Mouse (Mus musculus): Measurements from ENCODE around the gene Slc9c1. TPM values are rescaled to one million over a fixed set of nuclear protein-coding genes. Genes with fewer than 3 reads are reported as not detected.

Gene Slc9c1
- polyA plus RNA-seq, 1 experiment: not detected

- Histone ChIP-seq H3K4me1 (peaks cover 73% of the 10 kb centered on the region), H3K36me3 (replicated peaks; ENCODE audit: low read length) (peaks cover 55% of the 10 kb centered on the region), H3K9me3 (no peaks in the 10 kb centered on the region), H3K27me3 (replicated peaks) (no peaks in the 10 kb centered on the region), H3K4me3 (replicated peaks) (no peak overlapping the region)
- TF ChIP-seq GATA1 (IDR thresholded peaks at IDR 0.05; ENCODE audit: borderline replicate concordance, low read length) (no peak), FLI1 (IDR thresholded peaks at IDR 0.05; ENCODE audit: low read length) (no peak)
These were observed 106.2 kb downstream of the Slc9c1 start for GRCm38 (mm10) chr16:45641301-45641700.

DNA sequence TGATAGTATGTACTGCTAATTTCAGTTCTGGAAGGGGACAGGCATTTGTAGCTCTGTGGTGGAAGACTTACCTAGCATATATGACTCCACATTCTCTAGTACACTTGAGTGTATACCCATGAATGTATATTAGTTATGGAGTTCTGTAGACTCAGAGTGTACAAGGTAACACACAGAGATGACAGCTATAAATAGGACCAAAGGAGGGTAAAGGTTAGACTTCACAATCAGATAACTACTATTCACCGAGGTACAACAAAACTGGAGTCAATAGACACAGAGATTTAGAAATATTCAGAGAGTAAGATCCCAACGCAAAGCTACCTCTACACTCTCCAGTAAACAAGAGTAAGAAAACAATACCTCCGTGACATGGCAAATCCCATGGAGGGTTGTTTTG, 108.8 kb downstream of the Slc9c1 start:
- Histone ChIP-seq H3K36me3 (replicated peaks; ENCODE audit: low read length) (peaks cover 44% of the 10 kb centered on the region), H3K27me3 (replicated peaks) (no peaks in the 10 kb centered on the region), H3K4me1 (peaks cover 79% of the 10 kb centered on the region), H3K9me3 (no peaks in the 10 kb centered on the region), H3K4me3 (replicated peaks) (no peak overlapping the region)
- TF ChIP-seq FLI1 (IDR thresholded peaks at IDR 0.05; ENCODE audit: low read length): no peak
- TF ChIP-seq GATA1 (IDR thresholded peaks at IDR 0.05; ENCODE audit: borderline replicate concordance, low read length): no peak

GRCm38 (mm10) chr16:45644380-45644779, 109.3 kb downstream of the Slc9c1 start:
- Histone ChIP-seq H3K36me3 (replicated peaks; ENCODE audit: low read length) (peaks cover 40% of the 10 kb centered on the region), H3K4me3 (replicated peaks) (peak overlapping the region; percentile 72), H3K9me3 (no peaks in the 10 kb centered on the region), H3K27me3 (replicated peaks) (no peaks in the 10 kb centered on the region), H3K4me1 (peaks cover 82% of the 10 kb centered on the region)
- TF ChIP-seq GATA1 (IDR thresholded peaks at IDR 0.05; ENCODE audit: borderline replicate concordance, low read length): peak; percentile 65; the same call in 1 of the 3 replicates
- no peak for TF ChIP-seq FLI1 (IDR thresholded peaks at IDR 0.05; ENCODE audit: low read length)

- TF ChIP-seq GATA1 (IDR thresholded peaks at IDR 0.05; ENCODE audit: borderline replicate concordance, low read length) (no peak), FLI1 (IDR thresholded peaks at IDR 0.05; ENCODE audit: low read length) (no peak)
- H3K36me3 ChIP-seq (replicated peaks; ENCODE audit: low read length): peaks cover 62% of the 10 kb centered on the region
These were observed 116.4 kb downstream of the Slc9c1 start for GRCm38 (mm10) chr16:45651497-45651896.

GRCm38 (mm10) chr16:45653009-45653933, 118.2 kb downstream of the Slc9c1 start:
- TF ChIP-seq FLI1 (IDR thresholded peaks at IDR 0.05; ENCODE audit: low read length) (no peak), GATA1 (IDR thresholded peaks at IDR 0.05; ENCODE audit: borderline replicate concordance, low read length) (no peak)
- H3K27me3 ChIP-seq (replicated peaks): no peaks in the 10 kb centered on the region
- H3K4me3 ChIP-seq (replicated peaks): peak overlapping the region; percentile 89
- no peaks in the 10 kb centered on the region for H3K9me3 ChIP-seq
- H3K4me1 ChIP-seq: peaks cover 84% of the 10 kb centered on the region
- H3K36me3 ChIP-seq (replicated peaks; ENCODE audit: low read length): peaks cover 73% of the 10 kb centered on the region

More at GRCm38 (mm10) chr16:45651497-45651896, 116.4 kb downstream of the Slc9c1 start:
- Histone ChIP-seq H3K9me3 (no peaks in the 10 kb centered on the region), H3K4me1 (peaks cover 87% of the 10 kb centered on the region), H3K4me3 (replicated peaks) (no peak overlapping the region), H3K27me3 (replicated peaks) (no peaks in the 10 kb centered on the region)

GRCm38 (mm10) chr16:45653934-45654332, 118.8 kb downstream of the Slc9c1 start, which contains the start of gene BC016579:
TSS of gene BC016579 (minus strand) at chr16:45654068.
- Histone ChIP-seq H3K36me3 (replicated peaks; ENCODE audit: low read length) (peaks cover 74% of the 10 kb centered on the region), H3K4me3 (replicated peaks) (peak within 1 kb of the TSS; percentile 89), H3K4me1 (peaks cover 85% of the 10 kb centered on the region), H3K27me3 (replicated peaks) (no peaks in the 10 kb centered on the region), H3K9me3 (no peaks in the 10 kb centered on the region)
- TF ChIP-seq FLI1 (IDR thresholded peaks at IDR 0.05; ENCODE audit: low read length) (no peak), GATA1 (IDR thresholded peaks at IDR 0.05; ENCODE audit: borderline replicate concordance, low read length) (no peak)

GRCm38 (mm10) chr16:45654465-45654864, 119.4 kb downstream of the Slc9c1 start:
- Histone ChIP-seq H3K4me1 (peaks cover 86% of the 10 kb centered on the region), H3K9me3 (no peaks in the 10 kb centered on the region), H3K36me3 (replicated peaks; ENCODE audit: low read length) (peaks cover 78% of the 10 kb centered on the region), H3K27me3 (replicated peaks) (no peaks in the 10 kb centered on the region), H3K4me3 (replicated peaks) (peak overlapping the region; percentile 89)
- TF ChIP-seq FLI1 (IDR thresholded peaks at IDR 0.05; ENCODE audit: low read length) (no peak), GATA1 (IDR thresholded peaks at IDR 0.05; ENCODE audit: borderline replicate concordance, low read length) (no peak)

Other genes with a start within 250 kb of the Slc9c1 start
- not detected in 2 replicates for gene Cd200, start 126.3 kb upstream of the Slc9c1 start, polyA plus RNA-seq (2012; ENCODE audit: insufficient read depth, low replicate concordance)
- not detected in 2 replicates for gene Gm609, start 42.3 kb upstream of the Slc9c1 start, polyA plus RNA-seq (2012; ENCODE audit: insufficient read depth, low replicate concordance)
- gene Gm17783, start 3.3 kb upstream of the Slc9c1 start, polyA plus RNA-seq (2012; ENCODE audit: insufficient read depth, low replicate concordance): not detected in 2 replicates
- 1.9 TPM in 1 of 2 replicates, not detected in the other for gene Gcsam, start 75.1 kb downstream of the Slc9c1 start, polyA plus RNA-seq (2012; ENCODE audit: insufficient read depth, low replicate concordance)
- 0.83 and 2.1 TPM in 2 replicates for gene BC016579, start 118.8 kb downstream of the Slc9c1 start, polyA plus RNA-seq (2012; ENCODE audit: insufficient read depth, low replicate concordance)
- 2.4 and 4.5 TPM in 2 replicates for gene Tmprss7, start 158.3 kb downstream of the Slc9c1 start, polyA plus RNA-seq (2012; ENCODE audit: insufficient read depth, low replicate concordance)
- not detected in 2 replicates for gene Tagln3, start 189.3 kb downstream of the Slc9c1 start, polyA plus RNA-seq (2012; ENCODE audit: insufficient read depth, low replicate concordance)
- gene Abhd10, start 207.6 kb downstream of the Slc9c1 start, polyA plus RNA-seq (2012; ENCODE audit: insufficient read depth, low replicate concordance): 3.0 and 4.5 TPM in 2 replicates